Mouse (Mus musculus): ENCODE measurements at regions not wholly inside any gene's neighbourhood (a gene's known extent, or its start where the extent isn't known, plus 50 kb on each side); places are given as distances from the start of the nearest gene placed in this dataset.

DNA sequence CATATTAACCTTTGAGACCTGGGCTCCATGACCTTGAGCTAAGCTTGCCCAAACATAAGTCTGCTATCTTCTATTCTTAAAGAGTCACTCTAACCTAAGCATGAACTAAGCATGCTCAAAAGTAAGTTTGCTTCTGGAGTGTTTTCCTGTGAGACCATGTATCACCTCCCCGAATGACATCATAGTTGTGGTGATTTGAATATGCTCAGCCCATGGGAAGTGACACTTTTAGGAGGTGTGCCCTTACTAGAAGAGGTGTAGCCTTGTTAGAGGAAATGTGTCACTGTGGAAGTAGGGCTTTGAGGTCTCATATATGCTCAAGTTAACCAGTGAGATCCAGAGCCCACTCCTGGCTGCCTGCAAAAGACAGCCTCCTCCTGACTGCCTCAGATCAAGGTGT, 114.7 kb upstream of the Sesn3 start:
- intact Hi-C loops (cut with DNase I): no loop called here
- no peak for DNase-seq

DNA sequence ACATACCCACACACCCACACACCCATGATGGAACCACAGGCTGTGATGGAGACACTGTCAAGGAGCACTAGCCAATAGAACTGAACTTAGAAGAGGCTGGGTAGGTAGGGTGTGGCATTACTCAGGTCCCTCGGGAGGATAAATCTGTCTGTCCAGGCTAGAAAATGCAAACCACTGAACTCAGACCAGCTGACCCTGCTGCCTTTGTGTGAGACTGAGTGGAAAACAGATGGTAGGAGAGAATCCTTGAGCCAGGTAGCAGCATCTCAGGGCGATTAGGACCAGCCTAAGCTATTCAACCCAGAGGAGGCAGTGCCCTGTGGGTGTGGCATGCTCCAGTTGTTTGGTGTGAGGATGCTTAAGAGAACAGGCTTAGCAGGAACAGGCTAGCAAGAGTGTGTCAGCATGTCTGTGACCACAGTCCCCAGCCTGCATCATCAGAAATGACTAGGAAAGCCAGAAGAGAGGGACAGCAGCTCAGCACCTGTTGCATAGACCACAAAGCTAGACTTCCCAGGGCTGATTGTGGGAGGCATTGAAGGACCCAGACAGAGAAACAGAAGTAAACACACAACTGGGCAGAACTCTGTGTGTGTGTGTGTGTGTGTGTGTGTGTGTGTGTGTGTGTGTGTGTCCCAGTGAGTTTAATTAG, 103.2 kb upstream of the Sesn3 start:
- DNase-seq: no peak
- intact Hi-C loops (cut with DNase I): no loop called here

DNA sequence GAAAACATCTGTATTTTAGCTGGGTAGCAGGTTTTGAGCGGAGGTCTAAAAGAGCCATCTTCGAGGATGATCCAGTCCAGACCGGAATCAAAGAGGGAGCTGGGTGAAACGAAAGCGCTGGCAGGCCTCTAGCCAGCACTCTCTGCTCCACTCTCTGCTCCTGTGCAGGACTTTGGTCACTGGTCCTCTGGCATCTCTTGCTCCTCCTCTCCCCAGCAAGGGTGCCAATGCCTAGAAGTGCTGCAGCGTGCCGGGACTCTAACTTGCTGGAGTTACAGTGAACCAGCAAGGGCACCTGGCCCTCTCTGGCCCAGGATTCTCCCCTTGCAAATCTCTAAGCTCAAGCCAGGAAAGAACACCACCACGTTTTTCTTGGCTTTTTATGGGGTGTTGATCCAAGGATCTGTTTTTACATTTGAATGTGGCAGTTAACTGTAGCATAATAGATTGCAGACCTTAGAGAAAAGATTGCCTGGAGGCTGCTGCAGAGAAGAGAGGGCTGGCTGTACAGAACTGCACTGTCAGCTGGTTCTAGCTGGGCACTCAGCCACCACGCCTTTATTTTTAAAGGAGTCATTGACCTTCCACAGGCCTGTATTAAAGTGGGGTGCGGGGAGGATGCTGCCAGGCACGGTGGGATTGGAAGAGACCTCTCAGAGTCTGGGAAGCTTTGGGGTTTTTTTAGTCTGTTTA, 101.1 kb upstream of the Sesn3 start:
- DNase-seq: peak; percentile 75
- intact Hi-C loops (cut with DNase I): no loop called here

DNA sequence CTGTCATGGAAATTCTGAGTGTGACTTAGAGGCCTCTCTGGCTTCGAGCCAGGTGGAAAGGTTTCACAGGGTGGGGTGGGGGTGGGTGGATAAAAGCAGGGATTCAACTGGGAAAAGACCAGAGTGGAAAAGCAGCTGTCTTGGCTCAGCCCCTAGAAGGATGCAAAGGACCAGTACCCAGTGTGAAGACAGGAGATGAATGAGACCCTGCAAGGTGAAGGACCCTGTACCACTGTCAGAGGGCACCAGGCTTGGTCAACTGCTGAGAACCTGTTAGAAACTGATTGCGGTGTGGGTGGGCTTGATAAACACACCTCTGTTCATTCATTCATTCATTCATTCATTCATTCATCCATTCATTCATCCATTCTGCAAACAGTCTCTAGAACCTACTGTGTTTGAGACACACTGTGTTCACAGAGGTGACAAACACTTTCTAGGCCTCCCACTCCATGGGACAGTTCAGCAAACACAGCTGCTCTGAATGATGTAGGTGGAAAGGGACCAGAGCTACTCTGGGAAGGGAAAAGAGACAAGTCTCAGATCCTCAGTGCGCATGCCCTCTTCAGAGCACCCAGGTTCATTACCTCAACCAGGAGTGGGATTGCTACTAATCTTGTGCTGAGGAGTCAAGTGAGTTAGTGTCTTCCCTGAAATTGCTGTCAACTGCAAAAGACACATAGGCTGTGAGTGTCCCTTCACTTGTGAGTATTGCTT, 100.4 kb upstream of the Sesn3 start:
- intact Hi-C loops (cut with DNase I): no loop called here

DNA sequence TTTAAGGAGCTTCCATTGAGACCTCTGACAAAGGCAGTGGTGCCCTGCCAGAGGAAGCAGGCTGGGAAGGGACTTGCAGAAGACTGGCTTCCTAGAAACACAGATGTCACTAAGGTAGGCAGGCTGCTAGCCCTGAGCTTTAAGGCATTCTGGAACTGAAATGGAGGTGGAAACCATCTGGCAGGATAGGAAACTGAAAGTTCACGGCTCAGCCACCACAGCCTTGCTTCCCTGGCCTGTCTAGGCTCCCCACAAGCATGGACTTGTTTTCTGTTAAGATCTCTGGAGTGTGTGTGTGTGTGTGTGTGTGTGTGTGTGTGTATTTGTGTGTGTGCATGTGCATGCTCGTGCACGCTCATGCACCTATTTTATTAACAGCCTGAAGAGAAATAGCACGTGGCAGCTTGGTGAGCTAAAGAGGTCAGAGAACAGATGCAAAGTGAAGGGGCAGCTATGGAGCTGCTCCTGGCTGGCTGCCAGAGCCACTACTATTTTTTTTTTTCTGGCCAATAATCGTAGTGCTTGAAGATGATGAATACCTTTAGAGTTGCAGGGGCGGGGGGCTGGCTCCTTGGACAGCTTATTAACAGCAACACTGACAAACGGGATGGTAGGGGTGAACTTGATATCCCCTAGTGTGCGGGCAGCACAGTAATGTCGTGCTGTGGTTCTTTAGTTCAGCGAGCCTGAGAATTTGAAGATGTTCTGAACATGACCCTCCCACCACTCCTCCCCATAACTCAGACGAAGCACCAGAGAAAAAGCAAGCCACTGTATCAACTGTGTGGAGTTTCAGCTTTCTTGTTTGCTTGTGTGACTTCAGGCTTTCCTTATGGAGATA, 99.6 kb upstream of the Sesn3 start:
- peak; percentile 10 for DNase-seq
- intact Hi-C loops (cut with DNase I): no loop called here

More for the DNA sequence above, 100.4 kb upstream of the Sesn3 start:
- DNase-seq: no peak

DNA sequence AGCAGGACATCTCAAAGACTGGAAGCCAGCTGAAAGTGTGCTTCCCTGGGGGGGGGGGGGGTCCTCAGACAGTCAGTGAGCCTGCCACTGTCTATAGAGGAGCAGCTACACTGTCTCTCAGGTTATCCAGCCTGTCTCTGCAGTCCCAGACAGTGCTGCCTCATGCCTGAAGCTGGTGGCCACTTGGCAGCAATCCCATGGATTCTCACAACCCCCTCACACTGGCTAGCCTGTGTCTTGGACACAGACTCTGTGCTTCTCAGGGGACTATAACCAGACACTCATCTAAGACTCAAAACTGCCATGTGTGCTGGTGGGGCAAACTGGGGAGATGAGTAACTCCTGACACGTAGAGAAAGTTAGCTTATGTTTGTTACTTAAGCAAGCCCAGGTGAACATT, 95.1 kb upstream of the Sesn3 start:
- intact Hi-C loops (cut with DNase I): no loop called here
- peak; percentile 73 for DNase-seq

DNA sequence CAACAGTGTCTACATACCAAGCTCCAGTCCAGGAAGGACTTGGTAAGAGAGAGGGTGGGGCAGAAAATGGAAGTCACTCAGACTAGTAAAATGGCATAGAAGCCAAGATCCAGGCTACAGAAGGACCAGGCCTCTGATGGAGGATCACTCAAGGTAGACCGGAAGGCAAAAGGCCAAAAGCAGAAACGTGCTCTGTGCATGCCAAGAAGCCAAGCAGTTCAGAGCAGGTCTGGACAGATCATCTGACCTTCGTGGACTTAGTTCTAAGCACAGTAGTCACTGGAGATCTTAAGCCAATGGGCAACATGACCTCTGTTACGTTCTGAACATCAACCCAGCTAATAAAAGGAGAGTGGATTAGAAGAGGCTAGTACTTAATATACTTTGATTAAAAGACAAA, 90.6 kb upstream of the Sesn3 start:
- DNase-seq: no peak
- intact Hi-C loops (cut with DNase I): no loop called here

DNA sequence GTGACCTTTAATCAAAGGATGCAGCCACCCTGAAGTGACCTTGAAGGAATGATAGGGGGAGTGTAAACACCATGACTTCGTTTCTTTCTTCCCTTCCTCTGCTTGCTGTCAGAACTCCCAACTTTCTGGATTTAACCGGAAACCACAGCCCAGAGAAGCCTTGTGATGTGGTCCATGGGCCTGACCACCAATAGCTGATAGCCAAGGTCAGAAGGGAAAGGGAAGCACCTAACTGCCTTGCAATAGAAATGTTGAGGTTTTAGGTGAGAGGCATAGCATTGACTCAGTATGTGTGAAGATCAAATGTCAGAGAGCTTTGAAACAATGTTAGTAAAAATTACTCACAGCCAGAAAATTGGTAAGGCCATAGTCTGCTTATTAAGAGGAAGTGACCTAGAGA, 89.2 kb upstream of the Sesn3 start:
- intact Hi-C loops (cut with DNase I): no loop called here
- no peak for DNase-seq

DNA sequence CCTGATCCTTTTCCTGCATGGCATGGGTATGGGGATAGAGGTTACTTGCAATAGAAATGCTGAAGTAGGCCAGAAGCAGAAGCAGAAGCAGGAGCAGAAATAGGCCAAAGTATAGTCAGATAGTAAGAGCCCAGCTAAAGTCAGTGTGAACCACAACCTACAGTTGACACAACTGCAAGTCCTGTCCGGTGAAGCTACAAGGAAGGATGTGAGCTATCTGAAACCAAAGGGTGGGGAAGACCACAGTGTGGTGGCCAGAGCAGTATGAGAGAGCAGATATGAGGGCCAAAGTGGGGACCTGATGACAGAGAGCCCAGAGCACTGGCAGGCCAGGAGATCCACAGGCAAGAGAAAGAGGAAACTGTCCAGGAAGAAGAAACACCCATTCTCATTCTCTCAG, 87.1 kb upstream of the Sesn3 start:
- no peak for DNase-seq
- intact Hi-C loops (cut with DNase I): no loop called here

DNA sequence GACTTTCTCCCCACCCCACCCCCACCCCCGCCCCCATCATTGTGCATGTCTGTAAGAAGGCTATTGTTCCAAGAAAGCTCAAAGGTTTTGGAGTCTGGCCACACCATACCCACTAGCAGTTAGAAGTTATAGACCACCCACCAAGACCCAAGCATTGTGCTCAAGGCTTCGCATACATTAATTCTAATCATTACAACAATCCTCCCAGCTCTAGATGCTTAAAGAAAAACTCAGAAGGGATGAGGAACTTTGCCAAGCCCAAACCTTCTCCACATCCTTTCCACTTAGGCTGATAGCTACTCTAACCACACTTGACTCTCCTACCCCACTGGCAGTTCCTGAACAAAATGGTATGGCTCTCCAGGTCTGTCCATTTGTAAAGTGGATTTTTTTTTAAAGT, 86.4 kb upstream of the Sesn3 start:
- no peak for DNase-seq
- intact Hi-C loops (cut with DNase I): no loop called here

DNA sequence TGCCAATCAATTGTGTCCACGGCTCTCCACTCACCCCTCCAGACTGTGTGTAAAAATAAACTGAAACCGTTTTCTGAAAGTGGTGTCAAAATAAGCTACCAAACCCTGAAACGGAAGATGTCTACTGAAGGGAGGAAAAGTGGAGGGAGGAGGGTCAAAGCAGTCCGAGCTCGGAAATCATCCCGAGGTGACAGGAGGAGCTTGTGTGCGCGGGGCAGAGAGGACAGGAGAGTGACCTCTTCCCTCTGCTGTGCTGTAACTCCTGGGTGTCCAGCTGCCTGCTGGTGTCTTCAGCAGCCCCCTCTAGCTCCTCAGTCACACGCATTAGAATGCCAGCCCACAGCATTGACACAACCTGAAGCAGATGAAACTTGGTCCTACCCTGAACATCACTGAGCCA, 84.2 kb upstream of the Sesn3 start:
- intact Hi-C loops (cut with DNase I): no loop called here

DNA sequence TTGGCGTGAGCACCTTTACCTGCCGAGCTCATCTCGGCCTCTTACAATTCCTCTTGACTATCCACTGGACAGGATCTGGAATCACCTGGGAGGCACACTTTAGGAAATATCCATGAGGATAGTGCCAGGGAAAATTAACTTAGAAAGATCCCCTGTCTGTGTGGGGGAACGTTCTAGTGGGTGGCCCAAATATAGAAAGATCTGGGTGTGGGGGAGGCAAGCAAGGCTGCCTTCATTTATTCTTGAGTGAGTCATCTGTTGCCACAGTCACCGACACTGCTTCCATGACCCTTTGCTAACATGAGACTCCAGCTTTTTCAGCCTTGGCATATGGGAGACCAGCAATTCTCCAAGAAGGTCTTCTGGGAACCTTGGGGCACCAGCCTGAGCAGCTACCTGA, 80.1 kb upstream of the Sesn3 start:
- no peak for DNase-seq

More for the DNA sequence above, 84.2 kb upstream of the Sesn3 start:
- DNase-seq: no peak

DNA sequence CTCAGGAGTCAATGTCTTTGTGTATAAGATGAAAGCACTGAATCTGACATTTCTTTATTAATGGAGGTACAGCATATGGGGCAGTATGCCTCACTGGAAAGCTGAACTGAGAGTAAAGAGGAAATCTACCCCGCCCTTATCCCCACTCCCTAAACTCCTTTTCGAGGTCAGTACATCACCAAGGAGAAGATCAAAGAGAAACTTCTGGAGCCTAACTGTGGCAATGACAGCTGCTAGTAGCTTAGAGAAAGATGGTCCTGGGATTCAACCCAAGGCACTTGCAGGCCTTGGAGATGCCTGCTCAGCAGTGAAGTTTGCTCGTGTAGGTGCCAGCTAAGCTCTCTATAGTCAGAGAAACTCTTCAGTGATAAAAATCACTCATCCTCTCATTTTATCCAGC, 75.8 kb upstream of the Sesn3 start:
- intact Hi-C loops (cut with DNase I): no loop called here
- DNase-seq: no peak

More for the DNA sequence above, 80.1 kb upstream of the Sesn3 start:
- intact Hi-C loops (cut with DNase I): no loop called here

DNA sequence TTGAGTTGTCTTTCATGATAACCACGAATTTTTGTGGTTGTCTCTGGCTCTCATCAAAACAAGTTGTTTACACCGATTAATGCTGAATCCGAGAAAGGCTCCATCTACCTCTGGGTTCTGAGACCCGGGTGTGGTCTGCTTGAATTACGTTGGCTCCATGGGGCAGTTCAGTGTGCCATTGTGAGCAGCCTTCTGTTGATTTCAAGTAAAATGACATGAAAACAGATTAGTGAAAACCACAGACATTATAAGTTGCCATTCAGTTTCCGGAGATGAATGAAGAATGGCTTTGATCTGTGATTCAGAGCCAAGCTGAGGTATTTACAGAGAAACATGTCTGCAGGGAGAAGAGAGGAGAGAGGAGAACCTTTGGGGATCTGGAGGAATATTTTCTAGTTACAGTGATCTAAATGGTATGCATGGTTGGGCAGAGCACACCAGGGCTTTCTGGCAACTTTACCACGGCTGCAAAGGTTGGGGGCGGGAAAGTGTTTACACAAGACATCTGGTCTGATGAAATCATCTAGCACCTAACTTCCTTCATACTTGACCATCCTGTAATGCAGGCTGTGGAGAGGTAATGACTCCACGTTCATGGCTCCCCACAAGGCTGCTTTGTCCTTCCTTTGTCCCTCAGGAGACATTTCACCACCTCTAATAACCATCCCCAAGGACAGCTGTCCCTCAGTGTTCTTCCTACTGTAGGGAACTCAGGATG, 74.7 kb upstream of the Sesn3 start:
- DNase-seq: no peak
- intact Hi-C loops (cut with DNase I): no loop called here

DNA sequence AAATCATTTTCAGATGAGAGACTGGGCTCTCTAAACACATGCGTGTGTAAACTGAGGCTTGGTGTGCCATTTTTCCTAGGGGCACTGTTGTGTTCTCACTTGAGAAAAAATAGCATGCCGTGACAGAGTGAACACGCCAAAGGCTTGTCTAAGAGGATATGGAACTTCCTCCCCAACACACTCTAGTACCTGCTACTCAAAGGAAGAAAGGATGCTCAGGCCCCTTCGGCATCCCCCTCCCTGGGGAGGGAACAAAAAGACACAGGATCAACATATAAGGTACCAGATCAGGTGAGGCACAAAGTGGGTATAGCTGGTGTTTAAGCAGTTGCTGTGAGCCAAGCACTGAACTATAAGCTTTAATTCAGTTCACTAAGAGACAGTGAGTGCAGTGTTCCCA, 74.0 kb upstream of the Sesn3 start:
- DNase-seq: no peak
- intact Hi-C loops (cut with DNase I): no loop called here

DNA sequence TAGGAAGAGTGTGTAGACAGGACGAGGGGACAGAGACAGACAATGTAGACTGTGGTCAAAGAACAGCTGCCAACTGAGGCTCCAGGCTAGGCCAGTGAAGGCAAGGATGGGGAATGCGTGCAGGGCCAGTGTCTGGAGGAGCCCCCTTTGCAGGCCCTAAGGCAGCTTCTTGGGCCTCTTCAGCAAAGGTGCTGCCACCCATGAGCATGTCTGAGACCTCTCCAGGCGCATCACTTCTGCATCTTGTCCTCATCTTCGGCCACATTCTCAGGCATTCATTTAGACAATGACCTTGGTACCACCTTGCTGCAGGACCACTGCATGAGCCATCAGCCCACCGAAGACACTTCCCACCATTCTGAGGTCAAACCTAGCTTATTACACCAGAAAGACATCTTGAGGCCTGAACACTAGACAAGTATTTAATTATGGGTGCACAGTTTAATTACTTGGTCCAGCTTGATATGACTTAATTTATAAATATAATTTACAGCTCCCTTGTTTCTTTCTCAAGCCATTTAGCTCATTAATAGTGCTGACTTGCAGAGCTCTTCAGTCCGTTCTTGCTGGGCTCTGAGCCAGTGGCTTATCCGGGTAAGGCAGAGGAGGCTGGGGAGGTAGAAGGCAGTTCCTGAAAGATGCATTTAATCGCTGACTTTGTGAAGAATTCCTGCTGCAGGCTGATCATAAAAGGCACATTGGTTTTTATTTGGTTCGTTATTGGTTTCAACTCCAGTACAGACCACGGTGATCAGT, 72.1 kb upstream of the Sesn3 start:
- peak; percentile 39 for DNase-seq
- intact Hi-C loops (cut with DNase I): no loop called here

DNA sequence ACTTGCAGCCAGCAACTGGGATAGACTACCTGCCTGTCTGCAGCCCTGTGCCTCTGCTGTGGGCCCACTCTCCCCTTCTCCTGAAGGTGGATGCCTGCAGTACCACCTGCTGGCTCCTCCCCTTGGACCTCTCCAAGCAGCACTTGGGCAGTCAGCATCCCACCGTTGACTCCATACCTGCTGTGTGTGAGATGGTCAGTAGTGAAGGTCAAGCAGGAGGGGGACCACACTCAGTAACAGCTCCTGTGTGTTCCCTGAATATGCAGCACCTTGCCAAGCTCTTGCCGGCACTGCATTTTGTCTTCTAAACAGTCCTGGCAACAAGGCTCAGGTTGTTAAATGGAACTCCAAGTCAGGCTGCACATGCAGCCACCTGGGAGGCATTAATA, 71.6 kb upstream of the Sesn3 start:
- intact Hi-C loops (cut with DNase I): no loop called here

DNA sequence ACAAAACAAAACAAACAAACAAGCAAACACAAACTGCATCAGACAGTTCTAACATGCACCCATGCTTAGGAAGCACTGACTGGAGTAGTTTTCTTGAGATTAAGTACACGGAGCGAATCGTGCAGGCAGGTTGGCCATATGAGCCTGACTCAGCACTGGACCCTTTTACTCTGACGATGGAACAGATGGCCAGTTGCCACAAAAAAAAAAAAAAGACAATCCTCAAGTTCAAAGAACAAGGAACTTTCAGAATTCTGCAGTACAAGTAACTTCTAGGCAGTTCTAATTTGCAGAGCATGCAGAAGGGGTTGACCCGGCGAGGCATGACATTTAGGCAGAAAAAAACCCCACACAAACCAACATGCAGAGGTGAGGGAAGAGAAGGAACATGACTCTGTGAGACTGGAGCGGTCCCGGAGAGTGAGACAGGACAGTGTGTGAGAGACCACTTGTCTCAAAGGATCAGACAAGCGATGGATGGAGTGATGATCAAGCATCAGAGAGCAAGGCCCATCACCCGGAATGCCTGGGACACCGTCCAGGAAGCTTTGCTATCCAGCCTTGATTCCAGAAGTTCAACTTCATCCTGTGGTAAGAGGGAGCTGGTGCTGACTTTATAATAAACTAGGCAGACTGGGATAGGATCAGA, 71.0 kb upstream of the Sesn3 start:
- DNase-seq: no peak
- intact Hi-C loops (cut with DNase I): no loop called here

More for the DNA sequence above, 71.6 kb upstream of the Sesn3 start:
- DNase-seq: no peak

DNA sequence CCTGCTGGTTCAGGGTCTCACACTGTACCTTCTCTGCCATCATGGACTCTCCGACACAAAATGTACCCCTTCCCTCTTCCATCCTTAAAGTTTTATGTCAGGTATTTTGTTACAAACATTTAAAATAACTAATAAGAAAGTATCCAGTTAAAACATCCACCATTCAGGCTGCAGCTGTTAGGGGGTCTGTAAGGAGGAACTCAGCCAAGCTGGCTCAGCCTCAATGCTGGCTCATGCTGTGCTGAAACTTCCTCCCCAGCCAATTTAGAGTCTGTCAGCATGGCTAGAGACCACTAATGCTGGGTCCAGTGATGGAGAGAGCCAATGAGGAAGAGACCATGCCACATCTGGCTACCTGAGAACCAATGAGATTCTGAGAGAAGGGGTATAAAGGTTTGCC, 70.0 kb upstream of the Sesn3 start:
- intact Hi-C loops (cut with DNase I): no loop called here
- DNase-seq: peak; percentile 28
